Mouse (Mus musculus): ENCODE results near the gene Atp2b2.

DNA sequence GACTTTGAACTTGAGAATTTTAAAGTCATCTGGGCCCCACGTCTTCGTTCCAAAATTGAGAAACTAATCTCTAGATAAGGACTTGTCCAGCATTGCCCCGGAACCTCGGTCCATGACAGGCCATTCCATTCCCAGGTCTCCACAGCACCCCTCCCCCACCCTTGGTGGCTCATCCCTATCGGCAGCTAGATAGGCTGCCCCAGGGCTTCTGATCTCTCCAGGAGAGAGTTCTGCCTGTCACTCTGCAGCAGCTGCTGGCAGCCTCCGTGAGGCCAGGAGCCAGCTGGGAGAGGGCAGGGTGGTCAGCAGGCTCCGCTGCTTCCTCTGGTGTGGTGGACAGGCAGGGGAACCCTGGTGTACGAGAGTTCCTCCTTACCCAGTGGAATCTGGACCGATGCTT is 159.2 kb downstream of the Atp2b2 start:
- no peak for TF ChIP-seq MYC (IDR thresholded peaks at IDR 0.05; ENCODE audit: low read depth, low read length)
- no peak for TF ChIP-seq KAT2A (conservative IDR thresholded peaks at IDR 0.05; ENCODE audit: low read depth, low read length)
- TF ChIP-seq CTCF (IDR thresholded peaks at IDR 0.05 in 2 of 3, conservative IDR thresholded peaks at IDR 0.05 in 1 of 3; ENCODE audit: control insufficient read depth in 1 of 3, insufficient read depth in 1 of 3, low read depth in 2 of 3, low read length in 3 of 3, poor library complexity in 1 of 3, severe bottlenecking in 1 of 3), result no peak

Data from MEL (cell line).